Mouse (Mus musculus) intestine, embryonic 15.5 days (tissue): ENCODE data around the gene Adamts12. TPM values are rescaled to one million over a fixed set of nuclear protein-coding genes. Genes with fewer than 3 reads are reported as not detected.

ENCODE experiments used
- ATAC-seq: fragments of 200-750 bp; cut with Nextera tagmentation; 2 replicates; pipeline ENCODE4 v1.8.0; 2017; ENCODE audit warnings: moderate TSS enrichment, moderate library complexity
- H3K27ac ChIP-seq: fragments of 300-500 bp; sonication (generic); 2 replicates; pipeline ENCODE4 v1.5.1; 2015; ENCODE audit warnings: mild to moderate bottlenecking, inconsistent platforms
- H3K27me3 ChIP-seq: fragments of 300-500 bp; sonication (generic); replicated peaks from 2 replicates; pipeline ENCODE4 v1.6.1; 2015; ENCODE audit warnings: inconsistent platforms
- H3K36me3 ChIP-seq: fragments of 300-500 bp; sonication (generic); 2 replicates; pipeline ENCODE4 v1.6.1; 2015; ENCODE audit warnings: inconsistent platforms
- H3K4me1 ChIP-seq: fragments of 300-500 bp; sonication (generic); replicated peaks from 2 replicates; pipeline ENCODE4 v1.6.1; 2015; ENCODE audit warnings: inconsistent platforms
- H3K4me2 ChIP-seq: fragments of 300-500 bp; sonication (generic); replicated peaks from 2 replicates; pipeline ENCODE4 v1.6.1; 2015; ENCODE audit warnings: mild to moderate bottlenecking, inconsistent platforms
- H3K4me3 ChIP-seq: fragments of 300-500 bp; sonication (generic); replicated peaks from 2 replicates; pipeline ENCODE4 v1.5.1; 2015; ENCODE audit warnings: inconsistent platforms
- H3K9ac ChIP-seq: fragments of 300-500 bp; sonication (generic); 2 replicates; pipeline ENCODE4 v1.6.1; 2015; ENCODE audit warnings: inconsistent platforms
- H3K9me3 ChIP-seq: fragments of 300-500 bp; sonication (generic); 2 replicates; pipeline ENCODE4 v1.6.1; 2016; ENCODE audit warnings: inconsistent platforms
- WGBS: fragments of 180-500 bp; shearing (Covaris S2); methylation state at CpG from one replicate; pipeline ENCODE4 v1.1.7; 2015; 5-methylcytosine and 5-hydroxymethylcytosine counted together
- polyA plus RNA-seq: library from polyadenylated mRNA; unstranded; fragments of >200 nt; fragmentation: Nextera tagmentation; extraction: Ambion mirVana; gene quantifications from 2 replicates; pipeline ENCODE4 v1.2.1, GENCODE M21; 2015

The Adamts12 gene
- polyA plus RNA-seq, 1 experiment from 2014 or later, result 1.9 TPM

DNA sequence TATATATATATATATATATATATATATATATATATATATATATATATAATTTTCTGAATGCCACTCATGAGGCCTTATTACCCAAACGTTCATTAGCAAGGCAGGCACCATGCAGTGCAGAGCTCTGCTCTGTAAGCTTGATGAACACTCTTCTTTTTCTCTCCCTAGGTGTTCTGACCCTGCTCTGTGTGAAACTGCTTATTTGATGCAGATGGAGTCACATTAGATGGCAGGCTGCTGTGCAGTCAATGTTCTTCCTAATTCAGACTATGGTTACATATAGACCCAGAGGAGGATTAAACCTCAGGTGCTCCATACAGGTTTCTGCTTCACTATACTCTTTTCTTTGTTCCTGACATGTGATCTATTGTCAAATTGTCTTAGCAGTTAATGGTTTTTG, 57.1 kb downstream of the Adamts12 start:
- 77% methylated on average over 1 of the region's 1 CpGs for WGBS
- no peak for ATAC-seq
- Histone ChIP-seq H3K9ac (no peak overlapping the region), H3K27me3 (no peaks in the 10 kb centered on the region), H3K9me3 (no peaks in the 10 kb centered on the region), H3K27ac (no peak overlapping the region), H3K4me3 (no peak overlapping the region), H3K4me2 (no peak overlapping the region), H3K4me1 (no peaks in the 10 kb centered on the region), H3K36me3 (no peaks in the 10 kb centered on the region)

DNA sequence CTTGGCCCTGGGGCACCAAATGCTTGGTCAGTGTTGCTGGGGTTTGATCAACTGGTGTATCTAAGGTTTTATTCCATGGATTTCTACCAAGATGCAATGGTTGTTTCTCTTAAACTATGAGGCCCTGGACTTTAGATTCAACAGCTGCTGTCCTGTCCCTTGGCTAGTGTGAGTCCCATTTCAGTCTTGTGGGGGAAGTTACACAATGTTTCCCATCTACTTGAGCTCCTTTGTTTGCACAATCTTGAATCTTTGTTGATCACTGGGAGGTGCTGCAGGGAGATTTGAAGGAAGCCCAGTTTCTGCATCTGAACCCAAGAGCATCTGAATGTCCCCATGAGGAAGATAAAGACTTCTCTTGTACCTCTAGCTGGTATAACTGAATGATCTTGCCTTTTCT, 60.8 kb downstream of the Adamts12 start:
- no peak overlapping the region for H3K4me2 ChIP-seq
- H3K4me3 ChIP-seq, result no peak overlapping the region
- H3K27me3 ChIP-seq, result no peaks in the 10 kb centered on the region
- no peaks in the 10 kb centered on the region for H3K36me3 ChIP-seq
- H3K27ac ChIP-seq, result no peak overlapping the region
- H3K4me1 ChIP-seq, result no peaks in the 10 kb centered on the region
- no peak for ATAC-seq
- no peaks in the 10 kb centered on the region for H3K9me3 ChIP-seq
- H3K9ac ChIP-seq, result no peak overlapping the region

DNA sequence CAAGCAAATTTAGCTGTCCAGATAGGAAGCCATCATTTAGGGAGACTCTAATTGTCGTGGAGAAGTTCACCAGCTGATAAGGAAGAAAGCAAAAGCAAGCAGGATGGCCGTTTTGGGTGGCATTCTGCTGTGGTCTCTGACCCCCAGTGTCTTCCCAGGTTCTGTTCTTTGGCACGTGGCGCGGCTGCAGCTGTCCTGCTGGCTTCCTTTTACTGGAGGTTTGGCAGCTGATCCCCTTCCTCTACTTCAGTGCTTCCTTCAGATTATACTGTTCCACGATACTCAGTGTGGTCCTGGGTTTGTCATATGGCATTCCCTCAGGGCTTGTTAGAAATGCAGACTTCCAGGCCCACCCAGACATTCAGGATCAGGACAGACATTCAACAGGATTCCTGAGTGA, 63.9 kb downstream of the Adamts12 start:
- no peak for ATAC-seq
- Histone ChIP-seq H3K4me3 (no peak overlapping the region), H3K36me3 (no peaks in the 10 kb centered on the region), H3K9me3 (no peaks in the 10 kb centered on the region), H3K9ac (no peak overlapping the region), H3K4me2 (no peak overlapping the region), H3K4me1 (no peaks in the 10 kb centered on the region), H3K27ac (no peak overlapping the region), H3K27me3 (no peaks in the 10 kb centered on the region)
- 51% methylated on average over 6 of the region's 6 CpGs for WGBS

DNA sequence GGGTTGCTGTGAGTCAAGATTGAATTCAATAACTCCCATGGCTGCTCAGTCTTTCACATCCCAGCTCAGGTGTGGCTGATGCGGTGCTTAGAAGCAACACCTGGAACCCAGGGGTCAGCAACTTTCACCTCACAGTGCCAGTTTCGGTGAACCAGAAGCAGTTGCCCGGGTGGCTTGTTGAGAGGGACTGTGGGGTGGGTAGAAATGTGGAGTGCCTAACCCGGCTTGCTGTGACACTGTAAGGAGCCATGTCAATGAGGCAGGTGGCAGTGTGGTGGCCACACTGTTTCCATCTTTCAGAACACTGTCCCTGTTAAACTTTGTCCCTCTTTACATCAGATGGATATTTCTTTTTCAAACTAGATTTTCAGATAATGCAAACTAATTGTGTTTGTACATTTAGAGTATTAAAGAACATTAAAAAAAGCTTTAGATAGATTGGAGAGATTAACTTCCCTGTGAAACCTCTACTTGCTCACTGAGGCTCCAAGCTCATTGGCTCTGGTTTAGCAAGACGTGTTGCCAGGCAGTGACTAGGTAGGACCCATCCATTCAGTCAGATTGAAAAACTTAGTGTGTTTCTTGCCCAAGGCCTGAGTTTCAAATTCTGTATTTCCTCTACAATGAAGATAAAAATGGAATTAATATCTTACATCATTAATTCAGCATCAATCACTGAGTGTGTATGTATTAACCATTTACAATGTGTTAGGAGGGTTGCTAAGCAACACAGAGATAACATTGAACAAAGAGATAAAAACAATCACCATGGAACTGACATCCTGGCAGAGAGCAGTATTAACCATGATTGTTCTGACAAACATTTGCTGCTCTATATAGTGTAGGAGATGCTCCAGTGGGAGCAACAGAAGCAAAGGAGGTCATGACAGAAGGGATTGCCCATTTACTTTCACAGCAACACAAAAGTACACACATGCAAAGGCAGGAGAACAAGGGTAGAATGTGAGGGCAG, 68.3 kb downstream of the Adamts12 start:
- WGBS, result 84% methylated on average over 5 of the region's 5 CpGs
- H3K4me1 ChIP-seq, result no peaks in the 10 kb centered on the region
- no peak overlapping the region for H3K27ac ChIP-seq
- H3K36me3 ChIP-seq, result no peaks in the 10 kb centered on the region
- no peaks in the 10 kb centered on the region for H3K27me3 ChIP-seq
- no peak overlapping the region for H3K4me3 ChIP-seq
- H3K4me2 ChIP-seq, result no peak overlapping the region
- no peak overlapping the region for H3K9ac ChIP-seq
- H3K9me3 ChIP-seq, result no peaks in the 10 kb centered on the region
- no peak for ATAC-seq

DNA sequence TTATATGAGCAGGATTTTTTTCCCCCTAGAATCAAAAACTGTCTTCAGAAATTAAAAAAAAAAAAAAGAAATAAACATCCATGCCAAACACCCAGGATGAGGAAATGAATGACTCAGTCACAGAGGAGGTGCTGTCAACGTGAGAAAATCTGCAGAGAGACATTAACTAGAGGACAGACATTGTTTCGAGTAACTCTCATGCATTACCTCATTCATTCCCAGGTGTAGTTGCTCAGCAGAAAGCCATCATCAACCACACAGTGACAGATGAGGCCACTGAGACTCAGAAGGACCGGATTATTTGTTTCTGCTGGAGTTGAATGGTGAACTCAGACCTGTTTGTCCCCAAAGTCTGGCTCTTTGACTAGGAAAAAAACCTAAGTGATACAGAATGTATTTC, 81.0 kb downstream of the Adamts12 start:
- 60% methylated on average over 3 of the region's 3 CpGs for WGBS
- Histone ChIP-seq H3K9ac (no peak overlapping the region), H3K36me3 (no peaks in the 10 kb centered on the region), H3K27me3 (no peaks in the 10 kb centered on the region), H3K9me3 (no peaks in the 10 kb centered on the region), H3K4me1 (no peaks in the 10 kb centered on the region), H3K4me2 (no peak overlapping the region), H3K27ac (no peak overlapping the region), H3K4me3 (no peak overlapping the region)
- no peak for ATAC-seq

DNA sequence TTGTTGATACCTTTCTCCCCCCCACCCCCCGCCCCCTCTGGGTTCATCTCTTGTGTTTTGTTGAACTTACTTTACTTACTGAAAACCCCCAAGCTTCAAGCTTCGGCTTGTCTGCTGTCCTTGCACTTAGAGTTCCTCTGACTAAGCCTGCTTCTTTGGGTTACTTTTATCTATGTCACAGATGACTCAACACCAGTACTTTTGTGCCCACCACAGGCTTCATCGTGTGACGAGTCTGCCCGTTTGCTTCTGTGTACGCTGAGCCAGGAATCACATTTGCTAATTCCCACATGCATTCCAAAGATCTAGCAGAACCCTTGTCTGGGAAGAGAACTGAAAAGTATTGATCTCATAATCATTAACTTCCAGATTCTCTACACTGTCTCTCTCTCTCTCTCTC, 94.8 kb downstream of the Adamts12 start:
- no peaks in the 10 kb centered on the region for H3K36me3 ChIP-seq
- no peaks in the 10 kb centered on the region for H3K9me3 ChIP-seq
- H3K27ac ChIP-seq, result no peak overlapping the region
- ATAC-seq, result no peak
- no peak overlapping the region for H3K4me2 ChIP-seq
- no peaks in the 10 kb centered on the region for H3K27me3 ChIP-seq
- no peaks in the 10 kb centered on the region for H3K4me1 ChIP-seq
- WGBS, result 60% methylated on average over 6 of the region's 6 CpGs
- no peak overlapping the region for H3K4me3 ChIP-seq
- no peak overlapping the region for H3K9ac ChIP-seq

DNA sequence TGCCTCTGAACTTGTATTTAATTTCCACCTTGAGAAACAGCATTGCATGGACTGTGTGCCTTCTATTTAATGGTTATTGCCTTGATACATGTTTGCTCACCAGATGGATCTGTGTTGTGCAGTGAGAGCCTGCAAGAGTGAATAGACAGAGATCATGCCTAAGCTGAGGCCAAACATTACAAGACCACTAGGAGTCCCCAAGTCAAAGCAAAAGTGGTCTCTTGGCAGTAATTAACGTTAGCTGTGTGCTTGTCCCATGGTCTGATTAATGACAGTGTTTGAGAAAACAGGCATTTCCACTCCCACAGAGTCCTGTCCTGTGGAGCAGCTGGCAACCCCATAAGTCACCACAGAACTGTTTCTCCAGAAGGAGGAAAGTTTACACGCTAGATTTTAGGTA, 96.2 kb downstream of the Adamts12 start:
- H3K27ac ChIP-seq, result no peak overlapping the region
- no peak overlapping the region for H3K4me2 ChIP-seq
- H3K27me3 ChIP-seq, result no peaks in the 10 kb centered on the region
- H3K4me3 ChIP-seq, result no peak overlapping the region
- no peak for ATAC-seq
- H3K9me3 ChIP-seq, result no peaks in the 10 kb centered on the region
- no peaks in the 10 kb centered on the region for H3K36me3 ChIP-seq
- no peaks in the 10 kb centered on the region for H3K4me1 ChIP-seq
- no peak overlapping the region for H3K9ac ChIP-seq
- WGBS, result 28% methylated on average over 2 of the region's 2 CpGs

DNA sequence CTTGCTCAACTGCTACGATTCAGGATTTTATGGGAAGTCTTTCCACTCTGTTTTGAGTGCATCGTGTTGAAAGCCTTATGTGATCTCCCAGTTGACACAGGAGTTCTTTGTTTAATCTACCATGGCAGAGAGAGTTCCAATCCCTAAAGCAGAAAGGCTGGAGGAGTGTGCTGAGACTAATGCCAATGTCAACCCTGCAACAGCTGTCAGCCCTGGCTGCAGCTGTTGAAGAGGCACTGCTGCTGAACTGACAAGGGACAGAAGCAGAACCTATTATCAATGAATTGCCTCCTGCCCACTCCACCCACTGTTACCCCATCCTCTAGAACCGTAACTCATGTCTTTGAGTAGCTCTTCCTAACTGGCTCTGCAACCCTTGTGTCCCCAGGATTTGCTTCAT, 101.3 kb downstream of the Adamts12 start:
- Histone ChIP-seq H3K9me3 (no peaks in the 10 kb centered on the region), H3K4me1 (no peaks in the 10 kb centered on the region), H3K27ac (no peak overlapping the region), H3K27me3 (no peaks in the 10 kb centered on the region), H3K4me2 (no peak overlapping the region), H3K9ac (no peak overlapping the region), H3K36me3 (no peaks in the 10 kb centered on the region), H3K4me3 (no peak overlapping the region)
- no peak for ATAC-seq
- WGBS, result 45% methylated on average over 3 of the region's 3 CpGs

DNA sequence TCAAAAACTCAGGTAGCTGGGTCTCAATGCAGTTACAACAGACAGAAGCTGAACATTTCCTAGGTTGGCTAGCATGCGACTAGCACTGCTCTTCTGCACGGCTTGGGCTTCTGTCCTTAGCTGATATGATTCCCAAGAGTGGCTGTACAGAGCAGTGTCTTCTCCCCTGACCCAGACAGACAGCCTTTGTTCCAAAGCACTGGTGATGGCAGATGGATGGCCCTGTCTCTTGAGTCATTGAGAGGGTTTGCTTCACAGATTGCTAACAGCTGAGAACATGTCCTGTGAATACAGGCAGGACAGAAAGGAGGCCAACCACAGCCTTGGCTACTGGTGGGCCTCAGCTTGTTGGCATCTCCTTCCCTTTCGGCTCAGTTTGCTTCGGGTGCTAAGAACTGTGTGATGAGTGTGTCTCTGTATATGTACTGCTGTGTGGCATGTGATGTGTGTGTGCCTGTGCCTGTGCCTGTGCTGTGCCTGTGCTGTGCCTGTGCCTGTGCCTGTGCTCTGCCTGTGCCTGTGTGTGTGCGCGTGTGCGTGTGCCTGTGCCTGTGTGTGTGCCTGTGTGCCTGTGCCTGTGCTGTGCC, 109.4 kb downstream of the Adamts12 start:
- no peak overlapping the region for H3K4me2 ChIP-seq
- ATAC-seq, result no peak
- H3K27me3 ChIP-seq, result no peaks in the 10 kb centered on the region

DNA sequence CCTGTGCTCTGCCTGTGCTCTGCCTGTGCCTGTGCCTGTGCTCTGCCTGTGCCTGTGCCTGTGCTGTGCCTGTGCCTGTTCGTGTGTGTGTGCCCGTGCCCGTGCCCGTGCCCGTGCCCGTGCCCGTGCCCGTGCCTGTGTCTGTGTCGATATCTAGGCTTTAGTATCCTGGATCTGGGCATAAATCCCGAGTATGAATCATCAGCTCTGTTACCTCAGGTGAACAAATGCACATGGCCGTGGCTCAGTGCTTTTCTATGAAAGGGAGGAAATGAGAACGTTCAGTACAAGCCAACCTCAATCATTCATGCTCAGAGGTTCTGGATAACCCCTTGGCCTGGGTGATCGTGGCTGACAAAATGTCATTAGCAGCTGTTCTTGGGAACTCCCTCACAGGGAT, 110.3 kb downstream of the Adamts12 start:
- ATAC-seq, result no peak
- no peak overlapping the region for H3K4me3 ChIP-seq

More for the DNA sequence above, 109.4 kb downstream of the Adamts12 start:
- Histone ChIP-seq H3K9me3 (no peaks in the 10 kb centered on the region), H3K4me1 (no peaks in the 10 kb centered on the region), H3K27ac (no peak overlapping the region), H3K4me3 (no peak overlapping the region), H3K36me3 (no peaks in the 10 kb centered on the region), H3K9ac (no peak overlapping the region)
- 91% methylated on average over 7 of the region's 7 CpGs for WGBS

DNA sequence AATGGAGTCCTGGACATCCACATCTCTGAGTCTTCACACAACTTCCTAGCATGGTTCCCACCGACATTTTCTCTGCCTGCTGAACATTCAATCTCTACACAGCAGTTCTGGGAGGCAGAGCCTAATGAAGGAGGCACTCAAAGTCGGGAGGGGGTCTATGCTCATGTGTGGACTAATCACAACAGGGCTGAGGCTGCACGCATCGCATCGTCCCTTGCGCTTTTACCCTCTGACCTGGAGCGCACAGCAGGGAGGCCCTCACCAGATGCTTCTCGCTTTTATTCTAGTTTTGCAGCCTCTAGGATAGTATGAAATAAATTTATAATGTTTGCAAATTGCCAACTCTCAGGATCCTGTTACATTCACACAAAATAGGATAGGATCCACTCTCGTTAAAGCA, 112.9 kb downstream of the Adamts12 start:
- no peaks in the 10 kb centered on the region for H3K9me3 ChIP-seq
- H3K9ac ChIP-seq, result no peak overlapping the region
- no peak overlapping the region for H3K4me3 ChIP-seq
- ATAC-seq, result no peak
- H3K27ac ChIP-seq, result no peak overlapping the region
- no peaks in the 10 kb centered on the region for H3K4me1 ChIP-seq
- H3K4me2 ChIP-seq, result no peak overlapping the region
- 57% methylated on average over 9 of the region's 9 CpGs for WGBS
- H3K27me3 ChIP-seq, result no peaks in the 10 kb centered on the region
- no peaks in the 10 kb centered on the region for H3K36me3 ChIP-seq

More for the DNA sequence above, 110.3 kb downstream of the Adamts12 start:
- 85% methylated on average over 13 of the region's 13 CpGs for WGBS
- Histone ChIP-seq H3K4me2 (no peak overlapping the region), H3K4me1 (no peaks in the 10 kb centered on the region), H3K36me3 (no peaks in the 10 kb centered on the region), H3K9me3 (no peaks in the 10 kb centered on the region), H3K9ac (no peak overlapping the region), H3K27ac (no peak overlapping the region), H3K27me3 (no peaks in the 10 kb centered on the region)

DNA sequence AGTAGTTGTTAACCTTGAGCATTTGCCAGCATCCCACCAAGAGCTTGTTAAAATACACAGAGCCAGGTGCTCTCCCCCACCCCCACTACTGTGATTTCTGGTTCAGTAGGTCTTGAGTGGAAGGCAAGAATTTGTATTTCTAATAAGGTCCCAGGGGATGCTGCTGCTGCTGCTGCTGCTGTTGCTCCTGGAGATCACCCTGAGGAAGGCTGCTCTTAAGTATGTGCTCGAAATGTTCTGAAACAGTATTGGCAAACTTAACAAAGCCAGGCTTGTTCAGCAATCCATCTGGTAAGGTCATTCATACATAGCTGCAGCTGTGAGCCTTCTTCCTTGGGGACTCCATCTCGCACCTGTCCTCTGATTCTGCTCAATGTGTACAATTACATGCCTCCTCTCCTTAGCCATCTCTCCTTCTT, 115.2 kb downstream of the Adamts12 start:
- 61% methylated on average over 2 of the region's 2 CpGs for whole genome bisulfite sequencing

DNA sequence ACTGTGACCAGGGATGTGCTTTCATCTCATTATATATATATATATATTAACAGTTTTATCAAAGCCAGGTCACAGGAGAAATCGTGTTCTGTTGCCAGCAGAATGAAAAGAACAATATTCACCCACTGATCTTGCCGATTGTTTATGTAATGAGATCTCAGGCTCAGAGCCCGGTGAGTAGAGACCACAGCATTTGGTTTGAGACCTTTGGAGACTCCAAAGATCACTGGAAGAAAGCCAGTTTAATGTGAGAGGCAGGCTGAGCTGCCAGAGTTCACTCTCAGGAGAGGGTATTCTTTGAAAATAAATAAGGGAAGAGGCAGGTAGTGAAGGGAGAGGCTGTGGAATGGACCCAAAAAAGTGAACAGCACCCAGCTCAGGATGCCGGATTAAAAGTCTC, 122.1 kb downstream of the Adamts12 start:
- Histone ChIP-seq H3K27ac (no peak overlapping the region), H3K9me3 (no peaks in the 10 kb centered on the region), H3K9ac (no peak overlapping the region), H3K36me3 (no peaks in the 10 kb centered on the region), H3K4me2 (no peak overlapping the region), H3K4me3 (no peak overlapping the region), H3K4me1 (no peaks in the 10 kb centered on the region), H3K27me3 (no peaks in the 10 kb centered on the region)
- ATAC-seq, result no peak
- WGBS, result 58% methylated on average over 4 of the region's 4 CpGs

More for the DNA sequence above, 115.2 kb downstream of the Adamts12 start:
- no peak overlapping the region for H3K4me2 ChIP-seq
- H3K9me3 ChIP-seq, result no peaks in the 10 kb centered on the region
- ATAC-seq, result no peak
- H3K36me3 ChIP-seq, result no peaks in the 10 kb centered on the region
- H3K27me3 ChIP-seq, result no peaks in the 10 kb centered on the region
- no peaks in the 10 kb centered on the region for H3K4me1 ChIP-seq
- H3K27ac ChIP-seq, result no peak overlapping the region
- H3K4me3 ChIP-seq, result no peak overlapping the region
- no peak overlapping the region for H3K9ac ChIP-seq
